ENCODE assay signal across 16 mouse cellular contexts in the genomic region with DNA sequence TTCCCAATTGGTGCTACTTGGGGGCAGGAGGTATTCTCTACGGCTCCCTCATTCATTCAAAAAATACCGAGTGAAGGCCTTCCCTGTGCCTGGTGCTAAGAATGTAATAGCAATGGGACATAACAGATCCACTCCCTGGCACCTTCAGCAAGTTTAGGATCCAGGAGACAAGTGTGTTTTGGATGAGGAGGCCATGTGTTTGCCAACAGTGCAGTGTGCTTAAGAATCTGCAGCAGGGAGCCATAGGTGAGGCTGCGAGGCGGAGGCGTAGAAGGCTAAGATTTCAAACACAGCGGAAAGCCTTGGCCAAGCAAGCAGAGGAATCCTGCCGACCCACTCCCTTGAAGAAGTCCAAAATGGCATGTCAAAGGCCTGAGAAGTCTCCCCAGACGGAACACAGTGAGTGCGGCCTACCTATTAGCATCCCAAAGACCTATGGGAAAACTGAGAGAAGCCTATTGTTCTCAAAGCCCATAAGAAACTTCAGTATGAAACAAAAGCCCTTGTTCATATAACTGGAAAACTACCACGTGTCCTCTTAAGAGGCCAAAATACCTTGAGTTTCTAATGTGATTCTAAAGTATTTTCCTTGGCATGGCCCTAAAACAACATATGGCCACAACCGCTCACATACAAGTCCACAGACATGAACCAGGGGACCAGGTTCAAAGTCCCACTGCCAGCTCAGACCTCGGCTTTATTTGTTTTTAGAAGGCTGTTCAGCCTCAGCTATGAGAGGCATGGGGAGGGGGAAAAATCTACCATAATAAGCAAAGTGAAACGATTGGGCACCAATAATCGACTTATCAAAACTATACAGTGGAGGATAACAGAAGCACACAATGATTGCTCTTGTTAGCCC. TPM values are rescaled to one million over a fixed set of nuclear protein-coding genes. Genes with fewer than 3 reads are reported as not detected.
DNase-seq lines count a peak whose midpoint lies in the region; ATAC-seq lines count a peak whose summit lies in the region.
"Had no signal": no experiment of that assay in that cellular context is flagged by ENCODE, and none has a peak within 500 bp of the region (broad histone marks: within the 10 kb centered on the region; RNA-seq: fewer than 3 reads in every experiment).

No protein-coding gene starts in this region.

- no peaks in the 10 kb centered on the region for H3K27me3 ChIP-seq in forebrain, embryonic 10.5 days (ENCODE audit: poor library complexity, severe bottlenecking)
- H3K27me3 ChIP-seq in forebrain, embryonic 14.5 days (replicated peaks; ENCODE audit: control insufficient read depth, insufficient read depth, low read length) = no peaks in the 10 kb centered on the region
- no peaks in the 10 kb centered on the region for H3K27me3 ChIP-seq in liver, embryonic 16.5 days (ENCODE audit: control insufficient read depth, insufficient read depth, low read depth, low read length)
- no peaks in the 10 kb centered on the region for H3K27me3 ChIP-seq in liver, embryonic 11.5 days (replicated peaks; ENCODE audit: control insufficient read depth, insufficient read depth, low read length)
- H3K27me3 ChIP-seq in embryonic facial prominence, embryonic 15.5 days = no peaks in the 10 kb centered on the region
- no peaks in the 10 kb centered on the region for H3K27me3 ChIP-seq in stomach, embryonic 14.5 days (ENCODE audit: control insufficient read depth, insufficient read depth, low read length)
- H3K27me3 ChIP-seq: neural tube, embryonic 13.5 days had no signal

- H3K9me3 ChIP-seq in forebrain, embryonic 10.5 days = peaks cover 2% of the 10 kb centered on the region; the same call in 1 of the 2 replicates
- H3K9me3 ChIP-seq in forebrain, embryonic 14.5 days (replicated peaks; ENCODE audit: control insufficient read depth, low read length) = no peaks in the 10 kb centered on the region
- H3K9me3 ChIP-seq in liver, embryonic 16.5 days (replicated peaks; ENCODE audit: control insufficient read depth, low read length) = no peaks in the 10 kb centered on the region
- no peaks in the 10 kb centered on the region for H3K9me3 ChIP-seq in liver, embryonic 11.5 days (ENCODE audit: control insufficient read depth, low read length)
- H3K9me3 ChIP-seq in embryonic facial prominence, embryonic 15.5 days (replicated peaks) = no peaks in the 10 kb centered on the region
- no peaks in the 10 kb centered on the region for H3K9me3 ChIP-seq in stomach, embryonic 14.5 days (ENCODE audit: control insufficient read depth, low read depth, low read length)
- H3K9me3 ChIP-seq: neural tube, embryonic 13.5 days had no signal

- no peak overlapping the region for H3K4me2 ChIP-seq in forebrain, embryonic 14.5 days (ENCODE audit: low read length)
- H3K4me2 ChIP-seq in liver, embryonic 16.5 days (ENCODE audit: low read depth, low read length) = no peak overlapping the region
- no peak overlapping the region for H3K4me2 ChIP-seq in liver, embryonic 11.5 days
- H3K4me2 ChIP-seq in embryonic facial prominence, embryonic 15.5 days (replicated peaks) = no peak overlapping the region
- H3K4me2 ChIP-seq in stomach, embryonic 14.5 days (replicated peaks; ENCODE audit: low read depth, low read length) = no peak overlapping the region
- H3K4me2 ChIP-seq: neural tube, embryonic 13.5 days had no signal

- peaks cover 66% of the 10 kb centered on the region for H3K4me1 ChIP-seq in forebrain, embryonic 10.5 days
- peaks cover 10% of the 10 kb centered on the region for H3K4me1 ChIP-seq in forebrain, embryonic 14.5 days (ENCODE audit: control insufficient read depth, insufficient read depth, low read length)
- peaks cover 5% of the 10 kb centered on the region for H3K4me1 ChIP-seq in liver, embryonic 16.5 days (ENCODE audit: control insufficient read depth, low read depth, low read length)
- no peaks in the 10 kb centered on the region for H3K4me1 ChIP-seq in liver, embryonic 11.5 days (replicated peaks; ENCODE audit: control insufficient read depth, insufficient read depth, low read length)
- H3K4me1 ChIP-seq in embryonic facial prominence, embryonic 15.5 days = peaks cover 66% of the 10 kb centered on the region
- peaks cover 19% of the 10 kb centered on the region for H3K4me1 ChIP-seq in stomach, embryonic 14.5 days (ENCODE audit: control insufficient read depth, insufficient read depth, low read length)
- H3K4me1 ChIP-seq: megakaryocyte, embryonic 14.5 days had no signal

- no peak for ATAC-seq in forebrain, embryonic 14.5 days
- peak; percentile 59 for ATAC-seq in liver, embryonic 16.5 days (ENCODE audit: low read depth)
- ATAC-seq in liver, embryonic 11.5 days (replicated peaks; ENCODE audit: low FRiP score) = no peak
- ATAC-seq in embryonic facial prominence, embryonic 15.5 days (ENCODE audit: insufficient number of reproducible peaks, low FRiP score, low TSS enrichment, low read depth) = no peak
- no peak for ATAC-seq in stomach, embryonic 14.5 days (ENCODE audit: insufficient number of reproducible peaks, insufficient read depth, low FRiP score, low read depth)
- ATAC-seq in activated CD4-positive, CD25-positive, alpha-beta regulatory T cell, adult 4 months = no peak
- ATAC-seq: hindbrain, postnatal 0 days had no signal

- H3K9ac ChIP-seq in forebrain, embryonic 14.5 days (ENCODE audit: low read length) = no peak overlapping the region
- no peak overlapping the region for H3K9ac ChIP-seq in liver, embryonic 16.5 days (ENCODE audit: low read depth, low read length)
- H3K9ac ChIP-seq in liver, embryonic 11.5 days (ENCODE audit: low read depth, low read length) = no peak overlapping the region
- H3K9ac ChIP-seq in embryonic facial prominence, embryonic 15.5 days = no peak overlapping the region
- H3K9ac ChIP-seq in stomach, embryonic 14.5 days (replicated peaks; ENCODE audit: low read depth, low read length) = no peak overlapping the region
- H3K9ac ChIP-seq: liver, embryonic 14.5 days; neural tube, embryonic 13.5 days had no signal

- H3K27ac ChIP-seq in forebrain, embryonic 10.5 days = peak overlapping the region; percentile 51; the same call in 1 of the 2 replicates
- no peak overlapping the region for H3K27ac ChIP-seq in forebrain, embryonic 14.5 days (ENCODE audit: low read depth, low read length)
- no peak overlapping the region for H3K27ac ChIP-seq in liver, embryonic 16.5 days (ENCODE audit: low read length)
- H3K27ac ChIP-seq in liver, embryonic 11.5 days (ENCODE audit: low read depth, low read length) = no peak overlapping the region
- H3K27ac ChIP-seq in embryonic facial prominence, embryonic 15.5 days (replicated peaks) = peak overlapping the region; percentile 87
- 0 out of 2 replicates have a peak overlapping the region, but pooled peaks have one; percentile 10 for H3K27ac ChIP-seq in stomach, embryonic 14.5 days (ENCODE audit: low read length)
- H3K27ac ChIP-seq: hindbrain, postnatal 0 days; liver, embryonic 14.5 days had no signal

- no peak for DNase-seq in forebrain, embryonic 10.5 days (ENCODE audit: extremely low spot score, low spot score)
- no peak for DNase-seq in forebrain, embryonic 14.5 days (ENCODE audit: low spot score)
- DNase-seq in liver, embryonic 11.5 days (ENCODE audit: low spot score) = no peak
- no peak for DNase-seq in frontal cortex, adult 2 months (ENCODE audit: extremely low spot score in 1 of 2, low spot score in 1 of 2)
- DNase-seq: cerebellum, postnatal 36 days; heart, adult 18-20 months; heart, postnatal 10 days; kidney, postnatal 36 days had no signal

- H3K36me3 ChIP-seq in forebrain, embryonic 10.5 days (replicated peaks) = peaks cover 72% of the 10 kb centered on the region
- no peaks in the 10 kb centered on the region for H3K36me3 ChIP-seq in forebrain, embryonic 14.5 days (ENCODE audit: control insufficient read depth, insufficient read depth, low read length)
- no peaks in the 10 kb centered on the region for H3K36me3 ChIP-seq in liver, embryonic 16.5 days (ENCODE audit: control insufficient read depth, insufficient read depth)
- 0 out of 2 replicates have a peak, but pooled peaks cover 2% of the 10 kb centered on the region for H3K36me3 ChIP-seq in liver, embryonic 11.5 days (ENCODE audit: control insufficient read depth, insufficient read depth, low read length)
- H3K36me3 ChIP-seq in embryonic facial prominence, embryonic 15.5 days = peaks cover 15% of the 10 kb centered on the region; the same call in 1 of the 2 replicates
- H3K36me3 ChIP-seq in stomach, embryonic 14.5 days (ENCODE audit: control insufficient read depth, insufficient read depth, low read length) = peaks cover 12% of the 10 kb centered on the region
- H3K36me3 ChIP-seq: neural tube, embryonic 13.5 days had no signal

- H3K4me3 ChIP-seq in forebrain, embryonic 10.5 days = no peak overlapping the region
- H3K4me3 ChIP-seq in forebrain, embryonic 14.5 days (ENCODE audit: low read depth, low read length) = no peak overlapping the region
- no peak overlapping the region for H3K4me3 ChIP-seq in liver, embryonic 16.5 days (ENCODE audit: low read depth, low read length)
- no peak overlapping the region for H3K4me3 ChIP-seq in liver, embryonic 11.5 days (ENCODE audit: low read depth, low read length)
- no peak overlapping the region for H3K4me3 ChIP-seq in embryonic facial prominence, embryonic 15.5 days (replicated peaks)
- no peak overlapping the region for H3K4me3 ChIP-seq in stomach, embryonic 14.5 days (ENCODE audit: low read depth, low read length)
- H3K4me3 ChIP-seq: megakaryocyte, embryonic 14.5 days; neural tube, embryonic 13.5 days had no signal

- 86% methylated on average over 14 of the region's 14 CpGs for WGBS in forebrain, embryonic 10.5 days
- 60% methylated on average over 14 of the region's 14 CpGs for WGBS in forebrain, embryonic 14.5 days
- WGBS in liver, embryonic 16.5 days (ENCODE audit: insufficient replicate concordance) = 69% methylated on average over 14 of the region's 14 CpGs
- 83% methylated on average over 14 of the region's 14 CpGs for WGBS in liver, embryonic 11.5 days
- 66% methylated on average over 14 of the region's 14 CpGs for WGBS in embryonic facial prominence, embryonic 15.5 days
- 83% methylated on average over 14 of the region's 14 CpGs for WGBS in stomach, embryonic 14.5 days

RNA-seq across cellular contexts. Expression of gene Tcf7l1, which starts 18.9 kb away (rescaled TPM):
- polyA plus RNA-seq in forebrain, embryonic 10.5 days (2016; fragmentation: Nextera tagmentation; extraction: Ambion mirVana) = 32.9 and 33.8 TPM in 2 replicates
- polyA plus RNA-seq in forebrain, embryonic 14.5 days (2014; fragmentation: Nextera tagmentation; extraction: Ambion mirVana) = 6.8 and 6.9 TPM in 2 replicates
- polyA plus RNA-seq in liver, embryonic 16.5 days (2015; fragmentation: Nextera tagmentation; extraction: Ambion mirVana) = 4.9 and 5.3 TPM in 2 replicates
- 11.6 and 14.6 TPM in 2 replicates for polyA plus RNA-seq in liver, embryonic 11.5 days (2014; fragmentation: Nextera tagmentation; extraction: Ambion mirVana)
- 52.3 and 54.7 TPM in 2 replicates for polyA plus RNA-seq in embryonic facial prominence, embryonic 15.5 days (2015; fragmentation: Nextera tagmentation; extraction: Ambion mirVana)
- polyA plus RNA-seq in stomach, embryonic 14.5 days (2014; fragmentation: Nextera tagmentation; extraction: Ambion mirVana) = 35.1 and 39.0 TPM in 2 replicates
- 4.9 and 5.4 TPM in 2 replicates for polyA plus RNA-seq in frontal cortex, adult 2 months (2012; rRNA removed)
- under 1 TPM; 0.40 to 0.75 TPM for polyA plus RNA-seq in activated CD4-positive, CD25-positive, alpha-beta regulatory T cell, adult 4 months (2017; shearing (Covaris generic))

Comparison
In these comparisons a context has a peak if more than half of its experiments do, and no peak if none do; other contexts are left out.
1. H3K27ac ChIP-seq: peak in forebrain, embryonic 10.5 days (single experiment), embryonic facial prominence, embryonic 15.5 days (single experiment) and stomach, embryonic 14.5 days (single experiment); none in forebrain, embryonic 14.5 days (single experiment), liver, embryonic 16.5 days (single experiment) and liver, embryonic 11.5 days (single experiment).